ENCODE assay signal across 16 mouse cellular contexts in the genomic region with DNA sequence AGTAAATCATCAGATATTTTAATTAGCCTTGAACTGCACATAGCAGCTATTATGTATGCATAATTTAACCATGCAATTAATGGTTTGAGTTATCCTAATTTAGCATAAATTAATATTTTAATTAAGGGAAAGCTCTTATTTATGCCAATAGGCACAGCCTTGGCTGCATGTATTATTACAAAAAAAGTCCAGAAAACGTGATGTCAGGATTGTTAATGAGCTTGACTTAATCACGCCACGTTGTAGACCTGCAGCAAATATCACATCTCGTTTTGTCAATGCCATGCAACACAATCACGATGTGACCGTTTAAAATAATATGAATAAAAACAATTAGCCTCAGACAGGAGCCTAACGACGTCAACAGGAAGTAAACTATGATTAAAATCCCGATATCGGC.
"Had no signal": no experiment of that assay in that cellular context is flagged by ENCODE, and none has a peak within 500 bp of the region (broad histone marks: within the 10 kb centered on the region; RNA-seq: fewer than 3 reads in every experiment).

No protein-coding gene starts in this region.

- H3K36me3 ChIP-seq: limb, embryonic 10.5 days; liver, embryonic 15.5 days; neural tube, embryonic 13.5 days had no signal

- H3K9me3 ChIP-seq: limb, embryonic 10.5 days; liver, embryonic 15.5 days; neural tube, embryonic 13.5 days had no signal

- H3K4me2 ChIP-seq: liver, embryonic 11.5 days; liver, embryonic 15.5 days; neural tube, embryonic 13.5 days had no signal

- H3K27ac ChIP-seq: left cerebral cortex, adult 2 months; limb, embryonic 10.5 days; liver, embryonic 15.5 days; neural tube, embryonic 13.5 days had no signal

- H3K4me3 ChIP-seq: left cerebral cortex, adult 2 months; limb, embryonic 10.5 days; liver, embryonic 15.5 days; neural tube, embryonic 13.5 days had no signal

- H3K4me1 ChIP-seq: limb, embryonic 10.5 days; liver, embryonic 15.5 days; neural tube, embryonic 13.5 days had no signal

- DNase-seq: kidney, adult 18-20 months; kidney, postnatal 10 days; kidney, postnatal 4 days; lung, adult 2 months; lung, postnatal 36 days; midbrain, embryonic 14.5 days; right cerebral cortex, postnatal 4 days; spleen, adult 18-20 months; thymus, adult 18-20 months; thymus, postnatal 25 days had no signal

- ATAC-seq: lung, postnatal 0 days had no signal

- H3K27me3 ChIP-seq: liver, embryonic 15.5 days; neural tube, embryonic 13.5 days had no signal

- H3K9ac ChIP-seq: liver, embryonic 15.5 days; neural tube, embryonic 13.5 days had no signal
